Mouse (Mus musculus): ENCODE data around the gene Rnd2.
A peak's percentile ranks its signal among the peaks of the same experiment; 100 is the strongest.
"Not testable (repeated sequence)": the region's sequence is repeated elsewhere in the genome, so short reads cannot be mapped to it uniquely, and the experiment has no call there.

Rnd2 gene

DNA sequence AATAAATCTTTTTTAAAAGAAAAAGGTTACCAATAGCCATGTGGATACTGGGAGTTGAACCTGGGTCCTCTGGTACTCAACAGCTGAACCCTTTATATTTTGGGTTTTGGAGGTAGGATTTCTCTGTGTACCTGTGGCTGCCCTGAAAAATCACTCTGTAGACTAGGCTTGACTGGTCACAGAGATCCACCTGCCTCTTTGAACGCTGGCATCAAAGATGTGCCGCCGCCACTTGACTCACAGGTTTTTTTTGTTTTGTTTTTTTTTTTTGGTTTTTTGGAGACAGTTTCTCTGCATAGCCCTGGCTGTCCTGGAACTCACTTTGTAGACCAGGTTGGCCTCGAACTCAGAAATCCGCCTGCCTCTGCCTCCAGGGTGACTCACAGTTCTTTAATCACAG, 17.0 kb upstream of the Rnd2 start:
- DNase-seq = no peak

DNA sequence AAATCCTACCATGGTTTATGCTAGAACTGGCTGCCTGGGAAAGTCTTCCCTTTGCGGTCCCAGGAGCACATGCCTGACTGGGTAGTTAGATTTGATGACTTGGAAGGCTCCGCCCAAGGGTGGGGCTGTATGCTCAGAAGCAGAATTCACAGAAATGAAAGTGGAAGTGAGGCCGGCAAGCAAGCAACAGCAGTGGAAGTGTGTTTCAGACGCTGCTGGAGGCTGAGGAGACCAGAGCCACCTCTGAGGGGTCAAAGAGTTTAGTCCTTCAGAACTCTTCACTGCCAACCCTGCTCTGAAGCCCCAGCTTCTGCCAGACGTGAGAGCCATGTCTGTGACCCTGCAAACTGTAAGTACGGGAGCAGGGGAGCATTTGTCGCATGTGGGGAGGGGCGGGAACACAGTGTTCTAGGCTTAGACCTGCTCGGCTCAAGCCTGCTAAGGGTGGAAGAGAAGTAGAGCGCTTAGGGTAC, 16.5 kb upstream of the Rnd2 start, which contains the start of gene Ifi35:
TSS of gene Ifi35 (plus strand) at position 134 of the 473 bp plus-strand sequence.
- DNase-seq = peak; percentile 85

DNA sequence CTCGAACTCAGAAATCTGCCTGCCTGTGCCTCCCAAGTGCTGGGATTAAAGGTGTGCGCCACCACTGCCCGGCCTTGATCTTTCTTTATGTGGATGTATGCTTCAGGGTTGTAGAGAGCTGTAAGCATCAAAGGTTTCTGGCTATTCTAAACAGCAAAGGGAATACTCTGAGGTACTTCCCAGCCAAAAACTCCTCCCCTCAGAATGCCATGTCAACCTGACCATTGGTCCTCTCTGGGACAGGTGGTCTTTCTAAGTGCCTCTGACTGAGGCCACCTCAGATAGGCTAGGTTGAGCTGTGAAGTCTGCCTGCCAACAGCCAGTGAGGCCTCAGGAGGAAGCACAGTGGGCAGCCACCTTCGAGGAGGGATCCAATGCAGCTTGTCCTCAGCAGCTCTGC, 15.9 kb upstream of the Rnd2 start:
- no peak for DNase-seq

GRCm38 (mm10) chr11:101449596-101449995, 15.2 kb upstream of the Rnd2 start:
- DNase-seq = not testable (repeated sequence)

- no peak for DNase-seq
Observed at GRCm38 (mm10) chr11:101450394-101450793, 14.4 kb upstream of the Rnd2 start.

DNA sequence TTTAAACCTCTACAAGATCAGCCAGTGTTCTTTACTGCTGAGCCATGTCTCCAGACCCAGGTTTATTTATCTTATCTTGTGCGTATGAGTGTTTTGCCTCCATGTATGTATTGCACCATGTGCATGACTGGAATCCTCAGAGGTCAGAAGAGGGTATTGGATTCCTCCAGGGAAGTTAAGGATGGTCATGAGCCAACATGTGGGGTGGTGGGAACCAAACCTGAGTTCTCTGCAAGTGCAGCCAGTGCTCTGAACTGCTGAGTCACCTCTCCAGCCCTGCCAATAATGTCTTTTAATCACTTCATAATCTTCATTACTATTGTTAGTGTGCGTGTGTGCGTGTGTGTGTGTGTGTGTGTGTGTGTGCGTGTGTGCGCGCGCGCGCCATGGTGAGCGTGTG, 13.3 kb upstream of the Rnd2 start:
- no peak for DNase-seq

- DNase-seq = no peak
Observed at GRCm38 (mm10) chr11:101452093-101452774, 12.6 kb upstream of the Rnd2 start.

DNA sequence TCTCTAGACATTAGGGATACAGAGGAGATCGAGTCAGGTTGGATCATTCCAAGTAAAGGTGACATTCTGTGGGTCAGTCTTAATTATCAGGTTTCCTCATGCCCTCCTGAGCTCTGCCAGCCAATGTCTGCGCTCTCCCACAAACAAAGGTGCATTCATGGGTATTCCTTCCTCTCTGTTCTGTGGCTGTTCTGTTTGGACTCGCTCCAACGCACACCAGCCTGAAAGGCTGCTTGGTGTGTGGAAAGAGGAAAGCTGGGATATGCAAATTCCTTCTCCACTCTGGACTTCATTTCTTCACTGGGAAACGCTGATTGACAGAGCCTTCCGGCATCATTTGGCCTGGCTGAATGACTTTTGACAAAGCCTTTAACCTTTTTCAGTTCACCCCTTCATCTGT, 10.1 kb upstream of the Rnd2 start:
- no peak for DNase-seq

DNA sequence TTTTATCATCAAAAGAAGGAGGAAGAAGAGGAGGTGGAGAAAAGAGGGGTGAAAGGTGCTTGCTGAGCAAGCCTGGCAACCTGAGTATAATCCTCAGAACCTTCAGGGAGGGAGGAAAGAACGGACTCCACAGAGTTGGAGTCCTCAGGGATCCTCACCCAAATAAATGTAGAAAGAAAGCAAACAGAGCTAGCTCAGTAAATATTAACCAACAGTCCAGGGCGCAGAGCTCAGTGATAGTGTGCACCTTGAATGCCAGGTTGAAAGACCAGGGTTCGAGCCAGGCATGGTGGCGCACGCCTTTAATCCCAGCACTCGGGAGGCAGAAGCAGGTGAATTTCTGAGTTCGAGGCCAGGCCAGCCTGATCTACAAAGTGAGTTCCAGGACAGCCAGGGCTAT, 9.2 kb upstream of the Rnd2 start:
- no peak for DNase-seq

GRCm38 (mm10) chr11:101457631-101458030, 7.2 kb upstream of the Rnd2 start:
- no peak for DNase-seq

- no peak for DNase-seq
Observed at GRCm38 (mm10) chr11:101458217-101458616, 6.6 kb upstream of the Rnd2 start.

- DNase-seq = no peak
Observed at GRCm38 (mm10) chr11:101459716-101460115, 5.1 kb upstream of the Rnd2 start.

DNA sequence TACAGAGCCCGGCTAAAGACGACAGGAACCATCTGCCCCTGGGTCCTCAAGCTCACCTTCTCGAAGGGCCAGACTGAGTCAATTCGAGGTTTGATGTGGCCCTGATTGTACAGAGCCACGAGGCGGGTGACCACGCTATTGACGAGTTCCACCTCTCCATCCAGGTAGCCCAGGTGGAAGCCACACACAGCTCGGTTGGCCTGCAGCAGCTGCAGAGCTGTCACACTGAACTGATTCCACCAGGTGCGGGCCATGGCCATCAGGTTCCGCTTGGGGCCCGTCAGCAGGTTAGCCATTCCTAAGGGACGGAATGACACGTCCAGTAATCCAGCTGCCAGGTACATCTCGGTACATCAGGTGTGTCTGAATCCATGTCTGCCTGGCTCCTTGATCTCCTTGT, 4.5 kb upstream of the Rnd2 start:
- no peak for DNase-seq

DNA sequence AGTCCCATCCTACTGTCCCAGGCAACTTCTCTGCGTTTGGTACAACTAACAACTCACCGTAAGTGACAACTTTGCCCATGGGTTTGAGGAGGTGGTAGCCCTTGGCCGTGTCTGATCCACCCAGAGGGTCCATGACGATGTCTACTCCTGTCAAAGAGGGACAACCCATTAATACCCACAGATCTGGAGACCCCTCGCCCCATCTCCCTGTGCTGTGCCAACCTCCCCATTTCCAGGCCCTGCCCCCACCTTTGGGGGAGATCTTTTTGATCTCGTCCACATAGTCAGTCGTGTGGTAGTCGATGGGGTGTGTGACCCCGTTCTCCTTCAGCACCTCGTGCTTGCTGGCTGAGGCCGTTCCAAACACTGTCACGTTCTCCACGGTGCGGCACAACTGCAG, 2.7 kb upstream of the Rnd2 start:
- DNase-seq = no peak

GRCm38 (mm10) chr11:101462583-101463440, 2.0 kb upstream of the Rnd2 start:
- no peak for DNase-seq

DNA sequence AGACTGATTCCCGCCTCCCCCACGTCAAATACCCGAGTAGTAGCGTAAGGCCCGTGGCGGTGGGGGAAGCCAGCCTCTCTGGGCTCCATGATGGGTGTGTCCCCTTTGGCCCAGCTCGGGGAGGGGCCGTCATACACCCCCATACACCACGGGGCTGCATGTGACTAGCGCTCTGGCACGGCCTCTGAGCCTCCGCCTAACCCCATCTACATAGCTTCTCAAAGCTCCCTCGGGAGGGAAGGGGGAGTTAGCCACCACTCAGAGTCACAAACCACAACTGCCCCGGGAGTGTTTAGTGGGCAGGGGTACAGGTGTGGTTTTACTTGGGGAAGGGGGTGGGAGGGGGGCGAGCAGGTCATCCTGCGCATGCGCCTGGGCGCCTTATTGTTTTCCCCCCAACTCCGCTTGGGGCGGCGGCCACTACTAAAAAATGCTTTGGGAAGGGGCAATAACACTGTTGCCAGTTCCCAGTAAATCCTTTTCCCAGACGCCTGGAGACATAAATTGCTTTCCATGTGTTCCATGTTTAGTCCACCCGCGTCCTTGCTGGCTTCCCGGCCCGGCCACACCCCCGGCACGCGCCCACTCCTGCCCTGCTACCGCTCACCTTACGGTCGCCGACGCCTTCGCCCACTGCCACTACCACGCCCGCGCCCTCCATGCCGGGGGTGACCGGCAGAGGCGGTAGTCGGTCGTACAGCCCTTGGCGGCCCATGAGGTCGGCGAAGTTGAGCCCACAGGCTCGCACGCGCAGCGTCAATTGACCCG, 486 bp downstream of the Rnd2 start:
- DNase-seq = peak; percentile 60

DNA sequence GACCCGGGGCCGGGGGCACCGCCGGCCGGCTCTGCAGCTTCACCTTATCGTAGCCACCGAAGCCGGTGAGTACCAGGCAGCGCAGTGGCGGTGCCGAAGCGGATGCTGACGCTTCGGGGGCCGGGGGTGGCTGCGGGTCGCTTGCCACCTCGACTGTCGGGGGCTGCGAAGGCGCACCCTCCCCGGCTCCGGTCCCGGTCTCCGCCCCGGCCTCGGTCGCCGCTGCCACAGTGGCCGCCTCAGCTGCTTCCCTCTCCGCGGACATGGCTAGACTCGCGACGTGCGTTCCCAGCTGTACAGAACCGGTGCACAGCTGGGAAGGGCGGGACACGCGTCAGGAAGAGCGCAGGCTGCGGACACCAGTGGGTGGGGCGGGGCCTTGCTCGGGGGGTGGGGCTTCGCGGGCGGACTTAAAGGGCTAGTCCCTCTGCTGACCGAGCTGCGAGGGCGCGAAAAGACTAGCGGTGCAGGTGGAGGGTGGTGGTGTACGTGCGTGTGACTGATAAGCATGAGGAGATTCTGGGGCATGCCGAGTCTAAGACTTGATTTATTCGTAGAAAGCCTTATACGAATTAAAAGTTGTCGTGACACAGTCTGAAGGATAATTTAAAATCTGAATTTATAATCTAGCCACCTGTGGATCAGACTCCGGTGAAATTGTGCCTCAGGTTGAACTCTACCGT, 1.2 kb downstream of the Rnd2 start, which contains the start of gene Vat1:
TSS of gene Vat1 (minus strand) at position 362 of the 683 bp plus-strand sequence.
- DNase-seq = peak; percentile 72

GRCm38 (mm10) chr11:101466552-101466950, 1.8 kb downstream of the Rnd2 start:
- DNase-seq = not testable (repeated sequence)

DNA sequence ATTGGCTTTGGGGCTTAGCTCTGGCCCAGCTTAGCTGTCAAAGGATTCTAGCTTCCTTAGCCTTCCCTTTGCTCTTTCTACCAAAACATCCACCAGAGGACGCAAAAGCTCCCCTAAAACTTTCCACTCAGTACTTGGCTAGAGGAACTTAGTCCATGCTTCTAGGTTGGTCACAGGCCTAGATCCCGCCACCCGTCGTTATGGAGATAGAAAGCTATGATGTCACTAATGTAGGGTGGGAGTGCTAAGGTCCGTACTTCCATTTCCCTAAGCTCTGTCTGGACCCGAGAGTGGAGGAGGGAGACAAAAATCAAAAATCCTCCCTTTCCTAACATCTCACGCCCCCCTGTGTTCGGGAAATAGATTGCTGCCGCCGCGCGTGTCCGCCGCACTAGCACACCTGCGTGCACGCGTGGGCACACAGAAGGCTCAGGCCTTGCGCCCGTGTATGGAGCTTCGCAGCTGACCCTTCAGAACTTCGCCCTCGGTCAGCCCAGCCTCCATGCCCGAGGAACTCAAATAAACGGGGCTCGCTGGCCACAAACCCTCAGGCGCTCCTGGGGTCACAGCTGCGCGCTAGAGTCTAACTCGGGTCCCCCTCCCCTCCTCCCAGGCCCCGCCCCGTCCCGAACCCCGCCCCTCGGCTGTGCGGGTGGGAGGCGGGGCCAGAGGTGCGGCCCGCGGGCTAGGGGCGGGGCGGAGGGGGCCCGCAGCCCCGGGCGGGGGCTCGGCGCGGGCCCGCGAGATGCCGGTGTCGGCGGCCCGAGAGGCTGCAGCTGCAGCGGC, 2.9 kb downstream of the Rnd2 start:
- peak; percentile 74 for DNase-seq

DNA sequence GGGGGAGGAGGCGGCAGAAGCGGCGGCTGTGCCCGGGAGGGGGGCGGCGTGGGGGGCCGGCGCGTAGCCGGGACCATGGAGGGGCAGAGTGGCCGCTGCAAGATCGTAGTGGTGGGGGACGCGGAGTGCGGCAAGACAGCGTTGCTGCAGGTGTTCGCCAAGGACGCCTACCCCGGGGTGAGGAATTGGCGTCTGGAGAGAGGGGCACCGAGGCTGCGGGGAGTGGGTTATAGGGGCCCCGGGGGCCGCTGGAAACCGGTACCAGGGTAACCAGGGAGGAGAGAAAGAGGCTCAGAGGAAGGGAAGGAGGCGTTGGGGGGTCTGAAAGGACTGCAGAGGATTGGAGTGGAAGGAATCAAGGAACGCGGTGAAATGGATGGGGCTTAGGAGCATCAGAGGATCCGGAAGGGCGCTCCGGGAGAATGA, 3.5 kb downstream of the Rnd2 start:
- DNase-seq = no peak

DNA sequence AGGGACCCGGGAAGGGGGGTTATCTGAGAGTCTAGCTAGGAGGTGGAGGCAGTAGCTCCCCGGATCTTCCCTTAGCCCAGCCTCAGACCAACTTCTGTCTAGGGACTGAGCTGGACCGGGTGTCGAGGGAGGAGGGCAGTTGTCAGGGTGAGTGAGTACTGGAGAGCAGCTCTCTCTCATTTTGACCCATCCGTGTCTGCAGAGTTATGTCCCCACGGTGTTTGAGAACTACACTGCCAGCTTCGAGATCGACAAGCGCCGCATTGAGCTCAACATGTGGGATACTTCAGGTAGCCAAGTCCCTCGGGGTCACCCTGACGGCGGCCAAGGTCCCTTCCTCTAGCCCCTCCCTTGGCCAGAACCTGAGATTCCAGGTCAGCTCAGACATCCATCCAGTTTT, 3.9 kb downstream of the Rnd2 start:
- DNase-seq = peak; percentile 15

DNA sequence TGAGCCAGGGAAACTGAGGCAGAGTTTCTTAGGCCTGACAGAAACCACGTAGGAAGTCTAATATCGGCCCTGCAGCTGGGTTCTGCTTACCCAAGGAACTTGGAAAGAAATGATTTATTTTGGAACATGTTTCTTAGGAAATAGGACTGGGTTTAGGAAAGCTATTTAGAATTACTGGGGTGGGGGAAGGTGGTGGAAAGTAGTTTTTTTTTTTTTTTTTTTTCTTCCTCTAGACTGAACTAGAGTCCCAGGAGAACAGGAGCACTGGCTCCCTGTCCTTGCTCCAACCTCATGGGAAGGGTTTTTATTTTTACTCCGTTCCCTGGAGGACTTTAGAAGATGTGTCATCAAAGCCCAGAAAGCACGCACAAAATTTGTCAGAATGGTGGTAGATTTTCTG, 4.4 kb downstream of the Rnd2 start:
- no peak for DNase-seq

Measured in kidney, adult 18-20 months (tissue).